Mouse (Mus musculus): ENCODE results near the gene Ephb4. TPM values are rescaled to one million over a fixed set of nuclear protein-coding genes. Genes with fewer than 3 reads are reported as not detected.

Ephb4 gene
- polyA plus RNA-seq, 2 experiments: 78.1 to 102 TPM

GRCm38 (mm10) chr5:137347856-137348255 lies 2.1 kb upstream of the Ephb4 start:
- Histone ChIP-seq H3K36me3 (ENCODE audit: control insufficient read depth, insufficient read depth, low read length) (no peaks in the 10 kb centered on the region), H3K4me1 (ENCODE audit: control insufficient read depth, insufficient read depth, low read length) (peaks cover 27% of the 10 kb centered on the region), H3K27me3 (ENCODE audit: control insufficient read depth, insufficient read depth, low read length) (no peaks in the 10 kb centered on the region), H3K9ac (ENCODE audit: low read depth, low read length, severe bottlenecking) (no peak overlapping the region), H3K4me3 (replicated peaks; ENCODE audit: low read length) (no peak overlapping the region), H3K4me2 (replicated peaks; ENCODE audit: low read depth, low read length, severe bottlenecking) (peak overlapping the region; percentile 91), H3K9me3 (ENCODE audit: control insufficient read depth, low read length) (no peaks in the 10 kb centered on the region), H3K27ac (replicated peaks; ENCODE audit: low read depth, low read length) (no peak overlapping the region)
- no peak for TF ChIP-seq POLR2A (IDR thresholded peaks at IDR 0.05; ENCODE audit: borderline replicate concordance, extremely low read depth, insufficient read depth, insufficient read length)
- no peak for ATAC-seq (ENCODE audit: low FRiP score, low read depth)
- DNase-seq (ENCODE audit: low spot score): no peak
- 11% methylated on average over 7 of the region's 7 CpGs for WGBS

GRCm38 (mm10) chr5:137348482-137349383 lies 1.2 kb upstream of the Ephb4 start:
- Histone ChIP-seq H3K9ac (ENCODE audit: low read depth, low read length, severe bottlenecking) (peak overlapping the region; percentile 95), H3K4me1 (ENCODE audit: control insufficient read depth, insufficient read depth, low read length) (peaks cover 32% of the 10 kb centered on the region), H3K27ac (replicated peaks; ENCODE audit: low read depth, low read length) (peak overlapping the region; percentile 97), H3K4me2 (replicated peaks; ENCODE audit: low read depth, low read length, severe bottlenecking) (peak overlapping the region; percentile 91), H3K4me3 (replicated peaks; ENCODE audit: low read length) (peak overlapping the region; percentile 90), H3K9me3 (ENCODE audit: control insufficient read depth, low read length) (no peaks in the 10 kb centered on the region), H3K36me3 (ENCODE audit: control insufficient read depth, insufficient read depth, low read length) (peaks cover 3% of the 10 kb centered on the region), H3K27me3 (ENCODE audit: control insufficient read depth, insufficient read depth, low read length) (no peaks in the 10 kb centered on the region)
- TF ChIP-seq POLR2A (IDR thresholded peaks at IDR 0.05; ENCODE audit: borderline replicate concordance, extremely low read depth, insufficient read depth, insufficient read length): no peak
- DNase-seq (ENCODE audit: low spot score) (no peak), ATAC-seq (ENCODE audit: low FRiP score, low read depth) (no peak)
- 2% methylated on average over 31 of the region's 33 CpGs for WGBS

DNA sequence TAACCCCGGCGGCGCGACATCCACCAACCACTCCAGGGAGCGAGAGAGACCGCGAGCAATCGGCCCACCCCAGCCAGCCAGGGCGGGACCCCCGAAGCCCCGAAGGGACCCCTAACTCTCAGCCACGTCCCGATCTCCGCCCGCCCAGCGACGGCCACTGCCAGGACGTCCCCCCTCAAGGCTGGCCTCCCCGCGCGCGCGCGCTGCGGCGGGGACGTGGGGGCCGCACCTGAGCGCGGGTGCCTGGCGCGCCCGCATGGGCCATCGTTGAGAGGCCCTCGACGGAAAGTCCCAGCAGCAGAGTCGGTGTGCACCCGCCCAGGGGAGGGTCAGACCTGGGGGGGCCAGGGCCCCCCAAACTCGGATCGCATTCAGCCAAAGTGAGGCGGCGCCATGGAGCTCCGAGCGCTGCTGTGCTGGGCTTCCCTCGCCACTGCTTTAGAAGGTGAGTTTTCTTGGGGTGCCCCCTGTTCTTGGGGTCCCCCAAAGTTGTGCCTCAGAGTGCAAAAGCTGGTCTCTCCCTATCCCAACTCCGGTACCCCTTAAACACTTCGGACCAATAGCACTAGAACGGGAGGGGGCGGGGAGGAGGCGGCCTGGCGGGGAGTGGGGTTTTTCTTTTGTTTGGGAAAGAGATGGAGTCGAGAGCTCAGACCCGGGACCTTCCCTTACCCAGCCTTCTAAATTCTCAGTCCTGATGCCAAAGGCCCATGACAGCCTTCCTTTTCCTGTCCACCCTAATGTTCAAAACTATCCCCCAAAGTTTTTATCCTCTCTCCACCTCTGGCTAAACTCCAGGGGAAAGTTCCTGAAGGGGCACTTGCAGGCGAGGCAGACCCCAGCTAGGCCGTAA lies 522 bp downstream of the Ephb4 start:
- no peaks in the 10 kb centered on the region for H3K27me3 ChIP-seq (ENCODE audit: control insufficient read depth, insufficient read depth, low read length)
- ATAC-seq (ENCODE audit: low FRiP score, low read depth) (peak; percentile 66), DNase-seq (ENCODE audit: low spot score) (no peak)
- TF ChIP-seq POLR2A (IDR thresholded peaks at IDR 0.05; ENCODE audit: borderline replicate concordance, extremely low read depth, insufficient read depth, insufficient read length): no peak
- peaks cover 35% of the 10 kb centered on the region for H3K4me1 ChIP-seq (ENCODE audit: control insufficient read depth, insufficient read depth, low read length)
- no peaks in the 10 kb centered on the region for H3K9me3 ChIP-seq (ENCODE audit: control insufficient read depth, low read length)
- peak overlapping the region; percentile 90 for H3K4me3 ChIP-seq (replicated peaks; ENCODE audit: low read length)
- peak overlapping the region; percentile 97 for H3K27ac ChIP-seq (replicated peaks; ENCODE audit: low read depth, low read length)
- peak overlapping the region; percentile 91 for H3K4me2 ChIP-seq (replicated peaks; ENCODE audit: low read depth, low read length, severe bottlenecking)
- under 1% methylated on average over 28 of the region's 55 CpGs for WGBS
- H3K36me3 ChIP-seq (ENCODE audit: control insufficient read depth, insufficient read depth, low read length): peaks cover 20% of the 10 kb centered on the region
- H3K9ac ChIP-seq (ENCODE audit: low read depth, low read length, severe bottlenecking): peak overlapping the region; percentile 95

GRCm38 (mm10) chr5:137351058-137351380 lies 1.1 kb downstream of the Ephb4 start:
- ATAC-seq (ENCODE audit: low FRiP score, low read depth) (no peak), DNase-seq (ENCODE audit: low spot score) (no peak)

GRCm38 (mm10) chr5:137351394-137351793 lies 1.5 kb downstream of the Ephb4 start:
- no peak for TF ChIP-seq POLR2A (IDR thresholded peaks at IDR 0.05; ENCODE audit: borderline replicate concordance, extremely low read depth, insufficient read depth, insufficient read length)
- 4% methylated on average over 4 of the region's 4 CpGs for WGBS
- Histone ChIP-seq H3K4me1 (ENCODE audit: control insufficient read depth, insufficient read depth, low read length) (peaks cover 35% of the 10 kb centered on the region), H3K4me3 (replicated peaks; ENCODE audit: low read length) (peak overlapping the region; percentile 90), H3K9ac (ENCODE audit: low read depth, low read length, severe bottlenecking) (peak overlapping the region; percentile 95), H3K4me2 (replicated peaks; ENCODE audit: low read depth, low read length, severe bottlenecking) (peak overlapping the region; percentile 91), H3K9me3 (ENCODE audit: control insufficient read depth, low read length) (no peaks in the 10 kb centered on the region), H3K27ac (replicated peaks; ENCODE audit: low read depth, low read length) (peak overlapping the region; percentile 97), H3K27me3 (ENCODE audit: control insufficient read depth, insufficient read depth, low read length) (no peaks in the 10 kb centered on the region), H3K36me3 (ENCODE audit: control insufficient read depth, insufficient read depth, low read length) (peaks cover 30% of the 10 kb centered on the region)
- ATAC-seq (ENCODE audit: low FRiP score, low read depth) (no peak), DNase-seq (ENCODE audit: low spot score) (no peak)

More at GRCm38 (mm10) chr5:137351058-137351380, 1.1 kb downstream of the Ephb4 start:
- peak overlapping the region; percentile 97 for H3K27ac ChIP-seq (replicated peaks; ENCODE audit: low read depth, low read length)
- H3K4me1 ChIP-seq (ENCODE audit: control insufficient read depth, insufficient read depth, low read length): peaks cover 35% of the 10 kb centered on the region
- H3K9me3 ChIP-seq (ENCODE audit: control insufficient read depth, low read length): no peaks in the 10 kb centered on the region
- no peak for TF ChIP-seq POLR2A (IDR thresholded peaks at IDR 0.05; ENCODE audit: borderline replicate concordance, extremely low read depth, insufficient read depth, insufficient read length)
- H3K27me3 ChIP-seq (ENCODE audit: control insufficient read depth, insufficient read depth, low read length): no peaks in the 10 kb centered on the region
- peak overlapping the region; percentile 90 for H3K4me3 ChIP-seq (replicated peaks; ENCODE audit: low read length)
- H3K36me3 ChIP-seq (ENCODE audit: control insufficient read depth, insufficient read depth, low read length): peaks cover 26% of the 10 kb centered on the region
- peak overlapping the region; percentile 91 for H3K4me2 ChIP-seq (replicated peaks; ENCODE audit: low read depth, low read length, severe bottlenecking)
- WGBS: 6% methylated on average over 8 of the region's 8 CpGs
- H3K9ac ChIP-seq (ENCODE audit: low read depth, low read length, severe bottlenecking): peak overlapping the region; percentile 95
